Mouse (Mus musculus) CD4-positive, CD25-positive, alpha-beta regulatory T cell, adult 2 months (primary cell): ENCODE results near the gene Ipo5.
A peak's percentile ranks its signal among the peaks of the same experiment; 100 is the strongest.

Experiments used
- DNase-seq: peaks from one replicate; pipeline ENCODE4 v3.0.0-alpha.2; 2012; ENCODE audit warnings: low read depth, low spot score

Ipo5 gene

GRCm38 (mm10) chr14:120910733-120911324 is at the start of gene Ipo5:
TSS of gene Ipo5 (plus strand) at chr14:120911224.
- DNase-seq: peak; percentile 97

DNA sequence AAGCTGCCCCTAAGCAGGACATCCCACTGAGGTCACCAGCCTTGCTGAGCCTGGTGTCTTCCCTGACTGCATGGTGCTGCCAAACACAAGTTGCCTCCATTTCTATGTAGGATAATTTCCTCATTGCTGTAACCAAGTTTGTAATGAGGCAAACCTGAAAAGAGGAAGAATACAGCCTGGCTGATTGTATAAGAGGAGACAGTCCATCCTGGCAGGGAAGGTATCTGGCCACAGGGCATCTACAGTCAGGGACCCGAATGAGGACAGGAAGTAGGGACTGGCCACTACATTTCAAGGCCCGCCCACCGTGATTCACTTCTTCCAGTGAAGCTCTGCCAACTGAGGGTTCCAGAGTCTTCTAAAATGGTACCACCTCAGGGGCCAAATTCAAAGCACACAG is 47.8 kb upstream of the Ipo5 start:
- DNase-seq: no peak

DNA sequence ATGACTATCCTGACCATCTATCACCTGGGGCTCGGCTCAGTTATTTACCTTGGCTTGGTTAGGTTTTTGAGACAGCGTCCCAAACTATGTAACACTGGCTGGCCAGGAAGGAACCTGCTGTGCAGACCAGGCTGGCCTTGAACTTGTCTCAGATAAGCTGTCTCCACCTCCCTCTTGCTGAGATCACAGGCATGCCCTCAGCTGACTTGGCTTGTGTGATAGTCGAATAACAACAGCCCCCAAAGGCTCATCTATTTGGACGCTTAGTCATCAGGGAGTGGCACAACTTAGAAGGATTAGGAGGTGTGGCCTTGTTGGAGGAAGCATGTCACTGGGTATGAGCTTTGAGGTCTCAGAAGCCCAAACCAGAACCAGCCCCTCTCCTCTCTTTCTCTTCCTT is 46.1 kb upstream of the Ipo5 start:
- DNase-seq: no peak

- DNase-seq: no peak
Measured at GRCm38 (mm10) chr14:120866573-120866972, 44.5 kb upstream of the Ipo5 start.

GRCm38 (mm10) chr14:120867121-120867520 is 43.9 kb upstream of the Ipo5 start:
- DNase-seq: no peak

DNA sequence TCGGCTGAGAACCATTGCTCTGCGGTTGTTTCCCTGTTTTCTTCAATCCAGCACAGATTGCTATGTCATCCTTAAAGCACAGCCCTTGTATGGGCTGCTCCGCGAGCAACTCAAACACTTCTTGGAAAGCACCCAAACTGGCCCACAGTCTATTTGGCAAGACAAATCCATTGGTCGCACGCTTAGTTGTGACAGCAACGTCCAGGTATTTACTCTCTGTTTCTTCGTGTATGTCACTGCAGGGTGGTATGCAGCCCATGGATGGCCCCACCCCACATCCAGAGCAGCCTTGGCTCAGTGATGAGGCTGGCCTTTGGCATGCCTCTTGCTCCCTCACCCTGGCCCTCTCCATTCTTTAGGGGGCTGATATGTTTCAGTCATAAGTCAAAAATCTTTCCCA is 42.5 kb upstream of the Ipo5 start:
- no peak for DNase-seq

DNA sequence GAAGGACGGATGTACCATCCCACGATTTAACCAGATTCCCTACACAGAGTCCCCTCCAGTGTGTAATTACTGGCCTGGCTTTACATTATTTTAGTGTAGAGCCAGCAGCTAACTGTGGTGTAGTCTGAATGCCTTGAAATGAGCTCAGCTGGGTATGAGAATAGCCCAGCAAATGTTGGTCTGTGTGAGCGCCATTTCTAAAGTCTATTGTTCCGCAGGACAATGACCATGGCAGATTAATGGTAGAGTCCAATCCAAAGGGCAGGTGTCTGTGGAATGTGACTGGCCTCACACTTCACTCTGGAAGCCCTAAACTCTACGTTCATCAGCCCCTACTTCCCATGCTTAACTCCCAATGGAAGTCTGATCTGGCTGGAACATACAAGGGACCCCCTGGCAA is 40.3 kb upstream of the Ipo5 start:
- DNase-seq: no peak

- no peak for DNase-seq
Measured at GRCm38 (mm10) chr14:120874397-120874796, 36.6 kb upstream of the Ipo5 start.

DNA sequence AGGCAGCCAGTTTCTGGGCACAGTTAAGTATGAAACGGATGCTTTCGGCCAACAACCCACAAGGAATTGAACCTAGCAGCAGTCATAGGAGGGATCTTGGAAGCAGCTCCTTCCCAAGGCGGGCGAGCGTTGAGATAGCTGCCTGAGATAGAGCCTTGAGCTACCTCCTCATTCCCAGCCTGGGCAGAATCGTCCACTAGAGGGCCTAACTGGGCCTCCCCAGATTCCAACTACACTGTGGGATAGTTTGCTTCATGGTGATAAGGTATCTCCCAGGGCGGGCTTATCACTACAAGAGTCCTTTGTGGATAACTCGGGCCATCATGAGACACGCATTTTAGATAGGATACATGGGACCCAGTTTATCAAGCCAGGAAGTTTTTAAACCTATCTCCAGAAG is 35.9 kb upstream of the Ipo5 start:
- no peak for DNase-seq

GRCm38 (mm10) chr14:120875811-120876388 is 35.1 kb upstream of the Ipo5 start:
- no peak for DNase-seq

GRCm38 (mm10) chr14:120877147-120877546 is 33.9 kb upstream of the Ipo5 start:
- no peak for DNase-seq

- no peak for DNase-seq
Measured at GRCm38 (mm10) chr14:120879026-120879425, 32.0 kb upstream of the Ipo5 start.

- no peak for DNase-seq
Measured at GRCm38 (mm10) chr14:120880601-120881000, 30.4 kb upstream of the Ipo5 start.

GRCm38 (mm10) chr14:120881054-120881453 is 30.0 kb upstream of the Ipo5 start:
- no peak for DNase-seq

DNA sequence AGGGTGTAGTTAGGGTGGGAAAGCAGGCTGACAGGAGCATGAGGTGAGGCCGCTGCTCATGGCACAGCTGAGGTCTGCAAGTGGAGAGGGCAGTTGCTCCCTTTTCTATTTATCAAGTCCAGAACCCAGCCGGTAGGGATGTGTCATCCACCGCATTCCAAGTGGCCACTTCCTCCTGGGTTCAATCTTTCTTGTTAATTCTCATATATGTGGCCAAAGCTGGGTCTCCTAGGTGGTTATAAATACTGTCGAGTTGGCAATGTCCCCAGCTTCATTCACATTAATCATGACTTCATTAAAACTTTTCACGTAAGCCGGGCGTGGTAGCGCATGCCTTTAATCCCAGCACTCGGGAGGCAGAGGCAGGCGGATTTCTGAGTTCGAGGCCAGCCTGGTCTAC is 22.3 kb upstream of the Ipo5 start:
- no peak for DNase-seq

GRCm38 (mm10) chr14:120892369-120892768 is 18.7 kb upstream of the Ipo5 start:
- DNase-seq: no peak

- no peak for DNase-seq
Measured at GRCm38 (mm10) chr14:120896613-120897012, 14.4 kb upstream of the Ipo5 start.

- no peak for DNase-seq
Measured at GRCm38 (mm10) chr14:120898876-120899275, 12.1 kb upstream of the Ipo5 start.

GRCm38 (mm10) chr14:120909396-120909795 is 1.6 kb upstream of the Ipo5 start:
- no peak for DNase-seq

- no peak for DNase-seq
Measured at GRCm38 (mm10) chr14:120910320-120910719, 704 bp upstream of the Ipo5 start.

DNA sequence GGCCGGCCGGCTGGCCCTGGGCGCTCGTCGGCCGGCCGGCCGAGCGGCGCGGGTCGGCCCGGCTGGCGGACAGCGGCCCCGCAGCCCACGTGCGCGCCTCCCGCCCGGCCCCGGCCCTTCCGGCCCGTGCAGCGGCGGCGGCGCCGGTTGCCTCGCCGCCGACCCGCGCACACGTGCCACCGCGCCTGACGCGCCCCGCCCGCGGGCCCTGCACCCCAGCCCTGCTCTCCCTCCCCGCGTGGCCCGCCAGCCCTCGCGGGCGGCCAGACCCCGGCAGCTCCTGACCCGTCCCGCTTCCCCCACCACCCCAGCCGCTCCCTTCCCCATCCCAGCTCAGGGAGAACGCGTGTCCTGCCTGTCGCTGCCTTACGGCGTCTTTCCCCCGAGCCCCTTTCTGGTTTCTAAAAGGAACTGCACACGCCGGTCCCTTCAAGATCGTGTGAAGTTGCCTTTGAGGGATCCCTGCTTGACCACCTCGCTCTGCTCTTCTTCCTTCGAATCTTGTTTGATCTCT is 421 bp downstream of the Ipo5 start:
- peak; percentile 65 for DNase-seq

DNA sequence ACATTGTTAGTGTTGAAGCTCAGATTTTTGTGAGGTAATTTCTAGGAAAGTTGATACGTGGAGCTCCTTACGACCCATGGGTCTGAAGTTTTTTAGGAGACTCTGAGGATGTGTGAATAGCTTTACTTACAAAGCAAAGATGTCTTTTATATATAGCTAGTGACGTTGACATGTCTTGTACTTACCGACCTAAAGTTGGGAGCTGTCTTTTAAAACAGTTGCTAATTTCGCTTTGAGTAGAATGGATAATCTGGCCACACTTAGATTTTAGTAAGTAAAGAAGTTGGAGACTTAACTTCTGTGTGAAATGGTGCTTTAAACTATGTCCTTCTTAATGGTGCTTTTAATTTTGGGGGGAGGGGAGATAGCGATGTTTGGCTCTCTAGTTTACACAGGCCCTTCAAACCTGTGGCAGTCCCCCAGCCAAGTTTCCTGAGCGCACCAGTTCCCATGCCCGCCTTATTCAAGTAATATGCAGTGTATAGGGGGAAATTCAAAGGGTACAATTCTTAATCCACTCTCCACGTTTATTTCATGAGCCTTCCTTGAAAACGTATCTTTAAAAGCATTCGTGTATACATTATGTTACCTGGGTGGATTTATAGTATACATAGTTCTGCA is 1.2 kb downstream of the Ipo5 start:
- no peak for DNase-seq

DNA sequence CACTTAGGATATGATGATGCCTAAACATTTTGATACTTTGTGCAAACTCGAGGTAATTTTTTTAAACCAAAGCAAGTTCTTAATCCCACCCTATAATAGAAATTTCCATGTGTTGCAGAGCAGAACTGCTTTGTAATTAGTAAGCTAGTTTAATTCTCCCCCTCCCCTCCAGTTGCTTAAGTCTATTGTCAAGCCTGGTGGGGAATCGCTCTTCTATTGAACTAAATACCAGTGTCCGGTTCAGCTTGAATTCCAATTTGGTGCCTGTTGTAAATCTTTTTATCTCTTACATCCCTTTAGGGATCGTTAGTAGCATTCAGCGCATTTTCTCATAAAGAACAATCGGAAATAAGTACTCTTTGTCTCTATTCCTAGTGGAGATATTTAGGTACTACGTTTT is 1.9 kb downstream of the Ipo5 start:
- no peak for DNase-seq
